Mouse (Mus musculus) myocyte (in vitro differentiated cells): ENCODE measurements at regions not wholly inside any gene's neighbourhood (a gene's known extent, or its start where the extent isn't known, plus 50 kb on each side); places are given as distances from the start of the nearest gene placed in this dataset.

Source experiments
- CEBPB ChIP-seq: IDR thresholded peaks from 2 replicates; pipeline ENCODE4 v1.6.1; 2011; ENCODE audit warnings: mild to moderate bottlenecking, moderate library complexity; ENCODE audit not compliant: poor library complexity, insufficient read depth, severe bottlenecking
- MAX ChIP-seq: IDR thresholded peaks from one replicate; pipeline ENCODE4 v1.6.1; 2011; ENCODE audit warnings: low read depth, mild to moderate bottlenecking, control low read depth
- MYOD1 ChIP-seq, 3 experiments: IDR thresholded peaks; one replicate each; pipeline ENCODE4 v1.6.1; 2011; ENCODE audit warnings: control low read depth in 2 of 3, low read depth in 2 of 3, mild to moderate bottlenecking in 2 of 3, moderate library complexity in 1 of 3; ENCODE audit not compliant: insufficient read length in 2 of 3, control insufficient read depth in 1 of 3
- POLR2A ChIP-seq: IDR thresholded peaks from one replicate; pipeline ENCODE4 v1.6.1; 2011; ENCODE audit warnings: low read depth, mild to moderate bottlenecking, control low read depth, moderate library complexity; ENCODE audit not compliant: insufficient read length
- POLR2AphosphoS2 ChIP-seq: IDR thresholded peaks from one replicate; pipeline ENCODE4 v1.6.1; 2011; ENCODE audit warnings: low read depth, control low read depth; ENCODE audit not compliant: insufficient read length
- TCF12 ChIP-seq: IDR thresholded peaks from one replicate; pipeline ENCODE4 v1.6.1; 2011; ENCODE audit warnings: mild to moderate bottlenecking, control low read depth; ENCODE audit not compliant: poor library complexity, insufficient read depth, severe bottlenecking

- TF ChIP-seq POLR2A (no peak), MAX (no peak), CEBPB (no peak), POLR2AphosphoS2 (no peak), MYOD1 (IDR thresholded peaks at IDR 0.05; ENCODE audit: control insufficient read depth in 1 of 3, insufficient read length in 2 of 3, low read depth in 2 of 3) (no peak), TCF12 (no peak)
Observed at GRCm38 (mm10) chr13:35209551-35209950, 182.7 kb upstream of the Eci2 start.
